Mouse (Mus musculus): ENCODE measurements around the gene Fbxw4.

- TF ChIP-seq POLR2A (IDR thresholded peaks at IDR 0.05; ENCODE audit: insufficient read depth, low read length), result no peak
- TF ChIP-seq CTCF (IDR thresholded peaks at IDR 0.05; ENCODE audit: low read depth, low read length), result no peak
- TF ChIP-seq EP300 (IDR thresholded peaks at IDR 0.05; ENCODE audit: insufficient read depth, low read depth, low read length), result no peak
Observed at GRCm38 (mm10) chr19:45623710-45624109, 36.4 kb downstream of the Fbxw4 start.
